Mouse (Mus musculus) liver, embryonic 11.5 days (tissue): ENCODE results near the gene Bicra. TPM values are rescaled to one million over a fixed set of nuclear protein-coding genes. Genes with fewer than 3 reads are reported as not detected.

Experiments
- ATAC-seq: fragments of 200-750 bp; cut with Nextera tagmentation; replicated peaks from 2 replicates; pipeline ENCODE4 v1.8.0; 2017; ENCODE audit warnings: moderate number of reproducible peaks, mild to moderate bottlenecking, moderate TSS enrichment, moderate library complexity; ENCODE audit not compliant: low FRiP score
- DNase-seq: peaks from one replicate; pipeline ENCODE4 v3.0.0-alpha.2; 2017; ENCODE audit warnings: low spot score
- H3K27ac ChIP-seq: fragments of 300-500 bp; sonication (generic); 2 replicates; pipeline ENCODE4 v1.5.1; 2014; ENCODE audit warnings: mild to moderate bottlenecking, low read depth, low read length, control low read depth
- H3K27me3 ChIP-seq: fragments of 300-500 bp; sonication (generic); replicated peaks from 2 replicates; pipeline ENCODE4 v1.6.1; 2014; ENCODE audit warnings: low read length, mixed read lengths; ENCODE audit not compliant: control insufficient read depth, insufficient read depth
- H3K36me3 ChIP-seq: fragments of 300-500 bp; sonication (generic); 2 replicates; pipeline ENCODE4 v1.6.1; 2014; ENCODE audit warnings: mild to moderate bottlenecking, low read length, moderate library complexity, mixed read lengths; ENCODE audit not compliant: control insufficient read depth, insufficient read depth
- H3K4me1 ChIP-seq: fragments of 300-500 bp; sonication (generic); replicated peaks from 2 replicates; pipeline ENCODE4 v1.6.1; 2014; ENCODE audit warnings: low read length, mixed read lengths; ENCODE audit not compliant: control insufficient read depth, insufficient read depth
- H3K4me2 ChIP-seq: fragments of 300-500 bp; sonication (generic); 2 replicates; pipeline ENCODE4 v1.6.1; 2014; ENCODE audit warnings: mild to moderate bottlenecking, control low read depth, moderate library complexity
- H3K4me3 ChIP-seq: fragments of 300-500 bp; sonication (generic); 2 replicates; pipeline ENCODE4 v1.5.1; 2014; ENCODE audit warnings: low read depth, low read length, control low read depth
- H3K9ac ChIP-seq: fragments of 300-500 bp; sonication (generic); 2 replicates; pipeline ENCODE4 v1.6.1; 2014; ENCODE audit warnings: low read depth, low read length, control low read depth
- H3K9me3 ChIP-seq: fragments of 300-500 bp; sonication (generic); 2 replicates; pipeline ENCODE4 v1.6.1; 2016; ENCODE audit warnings: low read length, inconsistent platforms, mixed read lengths; ENCODE audit not compliant: control insufficient read depth
- WGBS: fragments of 180-500 bp; shearing (Covaris S2); extraction: QIAGEN DNeasy Blood & Tissue Kit; methylation state at CpG from one replicate; pipeline ENCODE4 v1.1.7; 2014; 5-methylcytosine and 5-hydroxymethylcytosine counted together
- polyA plus RNA-seq: library from polyadenylated mRNA; unstranded; fragments of >200 nt; fragmentation: Nextera tagmentation; extraction: Ambion mirVana; gene quantifications from 2 replicates; pipeline ENCODE4 v1.2.1, GENCODE M21; 2014

Gene Bicra
- polyA plus RNA-seq, 1 experiment from 2014 or later = 7.3 TPM

GRCm38 (mm10) chr7:16031072-16031471, 16.6 kb downstream of the Bicra start:
- no peak overlapping the region for H3K4me2 ChIP-seq
- no peak overlapping the region for H3K27ac ChIP-seq
- 90% methylated on average over 4 of the region's 4 CpGs for WGBS
- no peak overlapping the region for H3K9ac ChIP-seq
- peaks cover 10% of the 10 kb centered on the region for H3K4me1 ChIP-seq
- H3K4me3 ChIP-seq = no peak overlapping the region
- ATAC-seq (no peak), DNase-seq (no peak)
- no peaks in the 10 kb centered on the region for H3K27me3 ChIP-seq
- H3K36me3 ChIP-seq = 0 out of 2 replicates have a peak, but pooled peaks cover 2% of the 10 kb centered on the region
- H3K9me3 ChIP-seq = no peaks in the 10 kb centered on the region

GRCm38 (mm10) chr7:16028102-16028927, 19.4 kb downstream of the Bicra start:
- ATAC-seq (no peak), DNase-seq (no peak)
- no peak overlapping the region for H3K9ac ChIP-seq
- H3K27ac ChIP-seq = no peak overlapping the region
- no peaks in the 10 kb centered on the region for H3K27me3 ChIP-seq
- H3K9me3 ChIP-seq = no peaks in the 10 kb centered on the region
- H3K4me3 ChIP-seq = no peak overlapping the region
- H3K36me3 ChIP-seq = 0 out of 2 replicates have a peak, but pooled peaks cover 2% of the 10 kb centered on the region
- no peak overlapping the region for H3K4me2 ChIP-seq
- 89% methylated on average over 6 of the region's 6 CpGs for WGBS
- peaks cover 16% of the 10 kb centered on the region for H3K4me1 ChIP-seq

GRCm38 (mm10) chr7:16024603-16025222, 23.0 kb downstream of the Bicra start:
- no peak overlapping the region for H3K27ac ChIP-seq
- DNase-seq (no peak), ATAC-seq (no peak)
- WGBS = 82% methylated on average over 8 of the region's 8 CpGs
- H3K9ac ChIP-seq = no peak overlapping the region
- H3K4me2 ChIP-seq = no peak overlapping the region
- peaks cover 2% of the 10 kb centered on the region; the same call in 1 of the 2 replicates for H3K36me3 ChIP-seq
- H3K4me3 ChIP-seq = no peak overlapping the region
- H3K9me3 ChIP-seq = no peaks in the 10 kb centered on the region
- H3K4me1 ChIP-seq = peaks cover 15% of the 10 kb centered on the region
- no peaks in the 10 kb centered on the region for H3K27me3 ChIP-seq

GRCm38 (mm10) chr7:16019256-16020094, 28.2 kb downstream of the Bicra start:
- H3K4me2 ChIP-seq = no peak overlapping the region
- H3K27ac ChIP-seq = no peak overlapping the region; the same call in 1 of the 2 replicates
- no peak overlapping the region for H3K9ac ChIP-seq
- H3K4me3 ChIP-seq = no peak overlapping the region
- H3K9me3 ChIP-seq = no peaks in the 10 kb centered on the region
- H3K27me3 ChIP-seq = no peaks in the 10 kb centered on the region
- peaks cover 2% of the 10 kb centered on the region; the same call in 1 of the 2 replicates for H3K36me3 ChIP-seq
- peaks cover 16% of the 10 kb centered on the region for H3K4me1 ChIP-seq
- DNase-seq = no peak
- no peak for ATAC-seq
- WGBS = 75% methylated on average over 5 of the region's 5 CpGs

- peak; percentile 42 for DNase-seq
Observed at GRCm38 (mm10) chr7:16018016-16018810, 29.5 kb downstream of the Bicra start.

GRCm38 (mm10) chr7:16015384-16015783, 32.3 kb downstream of the Bicra start:
- H3K27me3 ChIP-seq = no peaks in the 10 kb centered on the region
- no peak for DNase-seq
- peaks cover 5% of the 10 kb centered on the region; the same call in 1 of the 2 replicates for H3K36me3 ChIP-seq
- no peak overlapping the region for H3K4me3 ChIP-seq
- no peaks in the 10 kb centered on the region for H3K9me3 ChIP-seq
- no peak overlapping the region for H3K27ac ChIP-seq
- H3K4me1 ChIP-seq = peaks cover 27% of the 10 kb centered on the region
- WGBS = 80% methylated on average over 5 of the region's 5 CpGs
- H3K4me2 ChIP-seq = no peak overlapping the region
- H3K9ac ChIP-seq = no peak overlapping the region
- ATAC-seq = no peak

More at GRCm38 (mm10) chr7:16018016-16018810, 29.5 kb downstream of the Bicra start:
- Histone ChIP-seq H3K9me3 (no peaks in the 10 kb centered on the region), H3K27ac (peak overlapping the region; percentile 19; the same call in 1 of the 2 replicates), H3K4me1 (peaks cover 16% of the 10 kb centered on the region), H3K9ac (no peak overlapping the region), H3K36me3 (peaks cover 2% of the 10 kb centered on the region; the same call in 1 of the 2 replicates), H3K27me3 (no peaks in the 10 kb centered on the region), H3K4me3 (peak overlapping the region; percentile 4; the same call in 1 of the 2 replicates), H3K4me2 (peak overlapping the region; percentile 38; the same call in 1 of the 2 replicates)
- peak; percentile 82 for ATAC-seq
- WGBS = 48% methylated on average over 9 of the region's 9 CpGs

- H3K4me1 ChIP-seq = peaks cover 27% of the 10 kb centered on the region
- no peak overlapping the region for H3K9ac ChIP-seq
- H3K27me3 ChIP-seq = no peaks in the 10 kb centered on the region
- H3K4me2 ChIP-seq = no peak overlapping the region
- H3K36me3 ChIP-seq = 0 out of 2 replicates have a peak, but pooled peaks cover 5% of the 10 kb centered on the region
- H3K4me3 ChIP-seq = no peak overlapping the region
- ATAC-seq (no peak), DNase-seq (no peak)
- WGBS = 91% methylated on average over 8 of the region's 8 CpGs
- no peaks in the 10 kb centered on the region for H3K9me3 ChIP-seq
- H3K27ac ChIP-seq = no peak overlapping the region
Observed at GRCm38 (mm10) chr7:16014521-16015175, 33.1 kb downstream of the Bicra start.
